Mouse (Mus musculus) kidney, embryonic 14.5 days (tissue): Measurements from ENCODE around the gene Pla2r1. TPM values are rescaled to one million over a fixed set of nuclear protein-coding genes. Genes with fewer than 3 reads are reported as not detected.

Source experiments
- ATAC-seq: fragments of 200-750 bp; cut with Nextera tagmentation; 2 replicates; pipeline ENCODE4 v1.8.0; 2017; ENCODE audit warnings: moderate number of reproducible peaks, mild to moderate bottlenecking, moderate TSS enrichment, moderate library complexity; ENCODE audit not compliant: low FRiP score, low TSS enrichment
- H3K27ac ChIP-seq: fragments of 300-500 bp; sonication (generic); 2 replicates; pipeline ENCODE4 v1.5.1; 2014; ENCODE audit warnings: low read depth, mild to moderate bottlenecking, low read length, moderate library complexity, mixed read lengths
- H3K27me3 ChIP-seq: fragments of 300-500 bp; sonication (generic); 2 replicates; pipeline ENCODE4 v1.6.1; 2014; ENCODE audit warnings: mild to moderate bottlenecking, low read length; ENCODE audit not compliant: control insufficient read depth, insufficient read depth
- H3K36me3 ChIP-seq: fragments of 300-500 bp; sonication (generic); 2 replicates; pipeline ENCODE4 v1.6.1; 2014; ENCODE audit warnings: low read length, mixed read lengths; ENCODE audit not compliant: control insufficient read depth, insufficient read depth
- H3K4me1 ChIP-seq: fragments of 300-500 bp; sonication (generic); 2 replicates; pipeline ENCODE4 v1.6.1; 2014; ENCODE audit warnings: low read length, mixed read lengths; ENCODE audit not compliant: control insufficient read depth, insufficient read depth
- H3K4me2 ChIP-seq: fragments of 300-500 bp; sonication (generic); replicated peaks from 2 replicates; pipeline ENCODE4 v1.6.1; 2014; ENCODE audit warnings: low read depth, mild to moderate bottlenecking, low read length
- H3K4me3 ChIP-seq: fragments of 300-500 bp; sonication (generic); 2 replicates; pipeline ENCODE4 v1.5.1; 2014; ENCODE audit warnings: mild to moderate bottlenecking, low read length
- H3K9ac ChIP-seq: fragments of 300-500 bp; sonication (generic); 2 replicates; pipeline ENCODE4 v1.6.1; 2014; ENCODE audit warnings: low read depth, mild to moderate bottlenecking, low read length, moderate library complexity
- H3K9me3 ChIP-seq: fragments of 300-500 bp; sonication (generic); 2 replicates; pipeline ENCODE4 v1.6.1; 2016; ENCODE audit warnings: low read length; ENCODE audit not compliant: control insufficient read depth
- WGBS: fragments of 180-500 bp; shearing (Covaris S2); extraction: QIAGEN DNeasy Blood & Tissue Kit; methylation state at CpG from one replicate; pipeline ENCODE4 v1.1.7; 2014; 5-methylcytosine and 5-hydroxymethylcytosine counted together
- polyA plus RNA-seq: library from polyadenylated mRNA; unstranded; fragments of >200 nt; fragmentation: Nextera tagmentation; extraction: Ambion mirVana; gene quantifications from 2 replicates; pipeline ENCODE4 v1.2.1, GENCODE M21; 2014

The Pla2r1 gene
- polyA plus RNA-seq, 1 experiment from 2014 or later, result 3.3 TPM

- WGBS, result 88% methylated on average over 5 of the region's 5 CpGs
- no peaks in the 10 kb centered on the region for H3K9me3 ChIP-seq
- ATAC-seq, result no peak
- H3K4me3 ChIP-seq, result no peak overlapping the region
- no peaks in the 10 kb centered on the region for H3K27me3 ChIP-seq
- H3K36me3 ChIP-seq, result no peaks in the 10 kb centered on the region
- no peak overlapping the region for H3K27ac ChIP-seq
- no peaks in the 10 kb centered on the region; the same call in 1 of the 2 replicates for H3K4me1 ChIP-seq
- no peak overlapping the region for H3K9ac ChIP-seq
- H3K4me2 ChIP-seq, result no peak overlapping the region
Observed at GRCm38 (mm10) chr2:60405431-60405830, 147.7 kb downstream of the Pla2r1 start.

- H3K27ac ChIP-seq, result no peak overlapping the region
- 91% methylated on average over 7 of the region's 7 CpGs for WGBS
- no peaks in the 10 kb centered on the region for H3K36me3 ChIP-seq
- H3K27me3 ChIP-seq, result no peaks in the 10 kb centered on the region
- no peak for ATAC-seq
- H3K9ac ChIP-seq, result no peak overlapping the region
- no peak overlapping the region for H3K4me3 ChIP-seq
- H3K4me2 ChIP-seq, result no peak overlapping the region
- no peaks in the 10 kb centered on the region for H3K9me3 ChIP-seq
- H3K4me1 ChIP-seq, result no peaks in the 10 kb centered on the region; the same call in 1 of the 2 replicates
Observed at GRCm38 (mm10) chr2:60404763-60405162, 148.3 kb downstream of the Pla2r1 start.

GRCm38 (mm10) chr2:60401694-60402093 is 151.4 kb downstream of the Pla2r1 start:
- 76% methylated on average over 5 of the region's 5 CpGs for WGBS
- H3K9me3 ChIP-seq, result no peaks in the 10 kb centered on the region; the same call in 1 of the 2 replicates
- H3K4me2 ChIP-seq, result no peak overlapping the region
- no peak for ATAC-seq
- no peak overlapping the region for H3K27ac ChIP-seq
- H3K4me1 ChIP-seq, result no peaks in the 10 kb centered on the region
- no peaks in the 10 kb centered on the region for H3K36me3 ChIP-seq
- no peak overlapping the region for H3K4me3 ChIP-seq
- H3K9ac ChIP-seq, result no peak overlapping the region
- H3K27me3 ChIP-seq, result no peaks in the 10 kb centered on the region

GRCm38 (mm10) chr2:60393786-60394185 is 159.3 kb downstream of the Pla2r1 start:
- Histone ChIP-seq H3K27me3 (no peaks in the 10 kb centered on the region), H3K4me3 (no peak overlapping the region), H3K9me3 (no peaks in the 10 kb centered on the region), H3K9ac (no peak overlapping the region), H3K27ac (no peak overlapping the region), H3K4me2 (no peak overlapping the region), H3K36me3 (no peaks in the 10 kb centered on the region), H3K4me1 (no peaks in the 10 kb centered on the region)
- 68% methylated on average over 6 of the region's 6 CpGs for WGBS
- no peak for ATAC-seq

DNA sequence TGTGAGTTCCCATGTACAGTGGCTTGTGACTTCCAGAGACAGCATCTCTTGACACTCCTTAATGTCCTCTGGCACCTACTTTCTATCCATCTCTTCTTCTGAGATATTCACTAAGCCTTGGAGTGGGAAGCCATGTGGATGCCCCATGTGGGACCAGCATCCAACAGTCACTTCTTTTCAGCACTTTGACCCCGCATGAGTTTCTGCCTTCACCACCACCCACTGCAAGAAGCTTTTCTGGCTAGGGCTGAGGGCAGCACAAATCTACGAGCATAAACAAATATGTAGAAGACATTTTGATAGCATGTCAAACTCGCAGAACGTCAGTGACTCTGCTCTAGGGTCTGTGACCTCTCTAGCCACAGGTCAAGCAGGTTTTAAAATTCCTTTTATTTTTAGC is 160.8 kb downstream of the Pla2r1 start:
- no peak overlapping the region for H3K27ac ChIP-seq

GRCm38 (mm10) chr2:60387363-60387762 is 165.7 kb downstream of the Pla2r1 start:
- no peak for ATAC-seq

More for the DNA sequence above, 160.8 kb downstream of the Pla2r1 start:
- Histone ChIP-seq H3K9me3 (no peaks in the 10 kb centered on the region), H3K9ac (no peak overlapping the region), H3K4me2 (no peak overlapping the region), H3K27me3 (no peaks in the 10 kb centered on the region), H3K36me3 (no peaks in the 10 kb centered on the region), H3K4me1 (no peaks in the 10 kb centered on the region), H3K4me3 (no peak overlapping the region)
- WGBS, result 65% methylated on average over 4 of the region's 4 CpGs
- ATAC-seq, result no peak

DNA sequence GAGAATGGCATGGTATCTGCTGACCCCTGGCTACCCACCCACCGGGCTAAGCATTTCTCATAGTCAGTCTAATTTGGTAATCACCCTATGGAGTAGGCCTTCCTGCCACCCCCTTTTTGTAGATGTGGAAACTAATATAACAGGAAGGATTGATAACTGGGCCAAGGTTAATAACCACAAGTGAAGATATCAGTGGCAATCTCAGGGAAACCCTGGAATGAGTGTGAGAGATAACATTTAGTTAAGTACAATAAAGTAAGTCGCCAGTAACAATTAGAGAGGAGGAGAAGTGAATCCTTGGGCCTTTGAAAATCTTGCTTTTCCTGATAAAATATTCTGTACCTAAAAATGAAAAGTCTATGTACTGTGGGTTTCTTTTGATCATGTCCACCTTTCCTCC is 166.3 kb downstream of the Pla2r1 start:
- peaks cover 4% of the 10 kb centered on the region; the same call in 1 of the 2 replicates for H3K4me1 ChIP-seq
- H3K9me3 ChIP-seq, result no peaks in the 10 kb centered on the region
- ATAC-seq, result no peak
- H3K9ac ChIP-seq, result no peak overlapping the region
- H3K27ac ChIP-seq, result no peak overlapping the region
- H3K36me3 ChIP-seq, result no peaks in the 10 kb centered on the region
- WGBS, result 79% methylated on average over 2 of the region's 2 CpGs
- H3K27me3 ChIP-seq, result no peaks in the 10 kb centered on the region
- H3K4me2 ChIP-seq, result no peak overlapping the region
- H3K4me3 ChIP-seq, result no peak overlapping the region

More at GRCm38 (mm10) chr2:60387363-60387762, 165.7 kb downstream of the Pla2r1 start:
- no peak overlapping the region for H3K27ac ChIP-seq
- H3K9ac ChIP-seq, result no peak overlapping the region
- H3K27me3 ChIP-seq, result no peaks in the 10 kb centered on the region
- no peaks in the 10 kb centered on the region for H3K9me3 ChIP-seq
- WGBS, result 80% methylated on average over 3 of the region's 3 CpGs
- peaks cover 4% of the 10 kb centered on the region; the same call in 1 of the 2 replicates for H3K4me1 ChIP-seq
- no peak overlapping the region for H3K4me3 ChIP-seq
- H3K36me3 ChIP-seq, result no peaks in the 10 kb centered on the region
- H3K4me2 ChIP-seq, result no peak overlapping the region

DNA sequence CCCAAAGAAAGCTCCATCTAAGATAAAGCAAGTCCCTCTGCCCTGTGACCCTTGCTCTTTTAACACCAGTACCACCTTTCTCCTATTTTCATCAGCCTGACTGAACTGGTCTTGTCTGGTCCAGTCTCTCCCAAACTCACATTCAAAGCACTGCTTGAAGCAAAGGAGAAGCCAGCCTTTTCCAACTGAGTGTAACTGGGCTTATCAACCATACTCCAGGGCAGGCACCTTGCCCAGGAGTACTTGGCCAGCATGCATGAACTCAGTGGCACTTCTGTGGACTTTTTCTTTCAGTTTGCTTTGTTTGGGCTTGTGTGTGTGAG is 168.4 kb downstream of the Pla2r1 start:
- H3K4me2 ChIP-seq, result no peak overlapping the region
- ATAC-seq, result no peak
- H3K4me3 ChIP-seq, result no peak overlapping the region
- no peaks in the 10 kb centered on the region for H3K27me3 ChIP-seq
- no peak overlapping the region for H3K27ac ChIP-seq
- no peak overlapping the region for H3K9ac ChIP-seq
- no peaks in the 10 kb centered on the region for H3K9me3 ChIP-seq
- H3K36me3 ChIP-seq, result no peaks in the 10 kb centered on the region
- H3K4me1 ChIP-seq, result peaks cover 4% of the 10 kb centered on the region; the same call in 1 of the 2 replicates

DNA sequence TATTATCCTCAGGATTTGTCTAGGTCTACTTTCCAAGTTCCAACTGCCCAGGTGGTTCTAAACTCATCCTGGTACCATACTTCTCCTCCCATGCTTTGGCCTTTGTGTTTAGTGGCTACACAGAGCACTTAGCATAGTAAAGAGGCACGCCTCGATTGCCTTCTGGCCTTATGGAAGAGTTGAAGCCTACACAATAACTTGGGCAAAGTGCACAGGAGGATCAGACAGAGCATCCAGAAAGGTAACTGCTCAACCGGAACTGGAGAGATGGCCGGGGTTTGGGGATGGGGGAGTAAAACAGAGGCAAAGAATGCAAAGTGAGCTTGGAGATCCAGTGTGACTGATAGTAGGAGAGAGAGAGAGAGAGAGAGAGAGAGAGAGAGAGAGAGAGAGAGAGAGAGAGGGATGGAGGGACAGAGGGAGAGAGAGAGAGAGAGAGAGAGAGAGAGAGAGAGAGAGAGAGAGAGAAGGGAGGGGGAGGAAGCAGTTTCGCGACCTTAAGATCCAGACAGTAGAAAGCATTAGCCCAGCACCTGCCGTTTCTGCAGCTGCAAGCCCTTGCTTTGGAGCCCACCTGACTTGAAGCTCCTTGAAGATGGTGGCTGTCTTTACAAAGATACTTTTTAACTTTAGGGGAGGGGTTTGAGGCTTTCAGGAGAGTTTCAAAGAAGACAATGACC is 168.9 kb downstream of the Pla2r1 start:
- Histone ChIP-seq H3K27ac (no peak overlapping the region), H3K27me3 (no peaks in the 10 kb centered on the region), H3K4me3 (no peak overlapping the region), H3K4me2 (no peak overlapping the region), H3K4me1 (peaks cover 4% of the 10 kb centered on the region; the same call in 1 of the 2 replicates), H3K9me3 (no peaks in the 10 kb centered on the region), H3K36me3 (no peaks in the 10 kb centered on the region), H3K9ac (no peak overlapping the region)
- ATAC-seq, result no peak
- WGBS, result 36% methylated on average over 7 of the region's 7 CpGs
